Mouse (Mus musculus) midbrain, embryonic 16.5 days (tissue): ENCODE data around the gene Bst2. TPM values are rescaled to one million over a fixed set of nuclear protein-coding genes. Genes with fewer than 3 reads are reported as not detected.
A peak's percentile ranks its signal among the peaks of the same experiment; 100 is the strongest.

ENCODE experiments used
- ATAC-seq: fragments of 200-750 bp; cut with Nextera tagmentation; 2 replicates; pipeline ENCODE4 v1.8.0; 2017; ENCODE audit warnings: moderate TSS enrichment
- H3K27ac ChIP-seq: fragments of 300-500 bp; sonication (generic); 2 replicates; pipeline ENCODE4 v1.5.1; 2014; ENCODE audit warnings: mild to moderate bottlenecking, low read length, mixed read lengths
- H3K27me3 ChIP-seq: fragments of 300-500 bp; sonication (generic); 2 replicates; pipeline ENCODE4 v1.6.1; 2014; ENCODE audit warnings: low read depth, low read length, mixed read lengths; ENCODE audit not compliant: control insufficient read depth, insufficient read depth
- H3K36me3 ChIP-seq: fragments of 300-500 bp; sonication (generic); 2 replicates; pipeline ENCODE4 v1.6.1; 2014; ENCODE audit warnings: mild to moderate bottlenecking, low read length, moderate library complexity, mixed read lengths; ENCODE audit not compliant: control insufficient read depth, insufficient read depth
- H3K4me1 ChIP-seq: fragments of 300-500 bp; sonication (generic); 2 replicates; pipeline ENCODE4 v1.6.1; 2014; ENCODE audit warnings: mild to moderate bottlenecking, low read length, mixed read lengths; ENCODE audit not compliant: control insufficient read depth, insufficient read depth
- H3K4me2 ChIP-seq: fragments of 300-500 bp; sonication (generic); 2 replicates; pipeline ENCODE4 v1.6.1; 2014; ENCODE audit warnings: mild to moderate bottlenecking, low read length, mixed read lengths
- H3K4me3 ChIP-seq: fragments of 300-500 bp; sonication (generic); 2 replicates; pipeline ENCODE4 v1.5.1; 2014; ENCODE audit warnings: low read depth, mild to moderate bottlenecking, low read length, moderate library complexity, mixed read lengths
- H3K9ac ChIP-seq: fragments of 300-500 bp; sonication (generic); 2 replicates; pipeline ENCODE4 v1.6.1; 2014; ENCODE audit warnings: low read depth, low read length, mixed read lengths
- H3K9me3 ChIP-seq: fragments of 300-500 bp; sonication (generic); replicated peaks from 2 replicates; pipeline ENCODE4 v1.6.1; 2014; ENCODE audit warnings: mild to moderate bottlenecking, low read length, mixed read lengths; ENCODE audit not compliant: control insufficient read depth, poor library complexity, severe bottlenecking
- WGBS: fragments of 180-500 bp; shearing (Covaris S2); extraction: QIAGEN DNeasy Blood & Tissue Kit; methylation state at CpG from one replicate; pipeline ENCODE4 v1.1.7; 2014; 5-methylcytosine and 5-hydroxymethylcytosine counted together
- polyA plus RNA-seq: library from polyadenylated mRNA; unstranded; fragments of >200 nt; fragmentation: Nextera tagmentation; extraction: Ambion mirVana; gene quantifications from 2 replicates; pipeline ENCODE4 v1.2.1, GENCODE M21; 2015

Gene Bst2
- polyA plus RNA-seq, 1 experiment from 2014 or later: 7.9 TPM

GRCm38 (mm10) chr8:71513018-71513754 is 24.1 kb downstream of the Bst2 start:
- no peaks in the 10 kb centered on the region for H3K36me3 ChIP-seq
- peaks cover 24% of the 10 kb centered on the region for H3K27me3 ChIP-seq
- H3K4me2 ChIP-seq: no peak overlapping the region
- H3K9me3 ChIP-seq: no peaks in the 10 kb centered on the region
- 75% methylated on average over 15 of the region's 15 CpGs for WGBS
- no peak overlapping the region for H3K9ac ChIP-seq
- H3K4me1 ChIP-seq: peaks cover under 1% of the 10 kb centered on the region; the same call in 1 of the 2 replicates
- ATAC-seq: no peak
- H3K27ac ChIP-seq: no peak overlapping the region
- H3K4me3 ChIP-seq: no peak overlapping the region

- no peak within 1 kb of the TSS for H3K27ac ChIP-seq
- H3K27me3 ChIP-seq: peaks cover 39% of the 10 kb centered on the region
- H3K4me2 ChIP-seq: no peak within 1 kb of the TSS
- no peak within 1 kb of the TSS for H3K4me3 ChIP-seq
- no peaks in the 10 kb centered on the region for H3K9me3 ChIP-seq
- peaks cover 3% of the 10 kb centered on the region; the same call in 1 of the 2 replicates for H3K4me1 ChIP-seq
- 81% methylated on average over 14 of the region's 14 CpGs for WGBS
- no peaks in the 10 kb centered on the region for H3K36me3 ChIP-seq
- no peak within 1 kb of the TSS for H3K9ac ChIP-seq
- no peak for ATAC-seq
Measured at GRCm38 (mm10) chr8:71511644-71512043, 25.6 kb downstream of the Bst2 start, which contains the start of gene Plvap. Gene Plvap, minus strand, starts transcription at chr8:71511752.

GRCm38 (mm10) chr8:71509316-71509715 is 27.9 kb downstream of the Bst2 start:
- Histone ChIP-seq H3K4me2 (no peak overlapping the region), H3K9ac (no peak overlapping the region), H3K4me1 (peaks cover 3% of the 10 kb centered on the region; the same call in 1 of the 2 replicates), H3K27me3 (peaks cover 55% of the 10 kb centered on the region), H3K4me3 (no peak overlapping the region), H3K27ac (no peak overlapping the region), H3K36me3 (no peaks in the 10 kb centered on the region), H3K9me3 (no peaks in the 10 kb centered on the region)
- no peak for ATAC-seq
- 62% methylated on average over 2 of the region's 2 CpGs for WGBS

DNA sequence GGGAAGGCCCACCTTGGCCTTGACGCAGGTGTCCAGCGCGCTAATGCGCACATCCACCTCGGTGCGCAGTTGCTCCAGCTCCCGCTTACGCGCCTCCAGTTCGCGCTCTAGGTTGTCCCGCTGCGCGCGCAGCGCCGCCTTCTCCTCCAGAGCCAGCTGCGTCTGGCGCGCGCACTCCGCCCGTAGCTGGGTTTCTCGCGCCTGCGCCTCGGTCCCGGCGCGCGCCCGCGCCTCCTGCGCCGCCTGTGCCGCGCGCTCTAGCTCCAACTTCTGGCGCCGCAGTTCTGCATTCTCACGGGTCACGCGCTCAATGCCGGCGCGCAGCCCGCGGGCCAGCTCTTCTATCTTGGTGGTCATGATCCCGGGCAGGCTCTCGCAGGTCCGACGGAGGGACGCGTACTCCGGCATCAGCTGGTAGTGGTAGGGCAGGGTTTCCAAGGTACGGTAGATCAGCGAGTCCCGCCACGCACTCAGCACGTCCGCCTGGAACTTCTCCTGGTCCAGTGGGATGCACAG is 29.6 kb downstream of the Bst2 start:
- H3K27ac ChIP-seq: no peak overlapping the region
- H3K4me1 ChIP-seq: peaks cover 3% of the 10 kb centered on the region; the same call in 1 of the 2 replicates
- under 1% methylated on average over 61 of the region's 61 CpGs for WGBS
- H3K9ac ChIP-seq: peak overlapping the region; percentile 66
- H3K4me3 ChIP-seq: peak overlapping the region; percentile 45
- ATAC-seq: peak; percentile 79
- no peaks in the 10 kb centered on the region for H3K36me3 ChIP-seq
- H3K27me3 ChIP-seq: peaks cover 55% of the 10 kb centered on the region
- H3K9me3 ChIP-seq: no peaks in the 10 kb centered on the region
- peak overlapping the region; percentile 79 for H3K4me2 ChIP-seq

DNA sequence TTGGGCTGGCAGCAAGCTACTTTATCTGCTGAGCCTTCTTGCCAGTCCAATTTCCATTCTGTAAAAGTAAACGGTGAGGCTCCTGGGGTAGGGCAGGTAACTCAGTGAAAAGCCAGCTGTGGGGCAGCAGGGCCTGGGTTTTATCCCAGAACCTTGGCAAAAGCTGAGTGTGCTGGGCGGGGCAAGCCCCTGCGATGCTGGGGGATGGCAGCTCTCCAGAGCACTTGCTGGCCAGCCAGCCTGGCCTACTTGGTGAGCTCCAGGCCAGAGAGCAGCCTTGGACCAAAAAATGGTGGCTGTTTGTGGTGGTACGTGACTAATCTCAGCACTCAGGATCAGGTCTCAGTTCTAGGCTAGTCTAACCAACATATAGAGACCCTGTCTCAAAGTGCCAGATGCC is 31.3 kb downstream of the Bst2 start:
- WGBS: 80% methylated on average over 4 of the region's 4 CpGs

GRCm38 (mm10) chr8:71505326-71505725 is 31.9 kb downstream of the Bst2 start:
- no peaks in the 10 kb centered on the region for H3K36me3 ChIP-seq
- H3K4me1 ChIP-seq: peaks cover 3% of the 10 kb centered on the region; the same call in 1 of the 2 replicates
- 91% methylated on average over 4 of the region's 4 CpGs for WGBS
- H3K4me3 ChIP-seq: no peak overlapping the region
- H3K9me3 ChIP-seq: no peaks in the 10 kb centered on the region
- H3K27ac ChIP-seq: no peak overlapping the region
- no peak overlapping the region for H3K9ac ChIP-seq
- no peak for ATAC-seq
- H3K27me3 ChIP-seq: peaks cover 44% of the 10 kb centered on the region
- H3K4me2 ChIP-seq: no peak overlapping the region

More for the DNA sequence above, 31.3 kb downstream of the Bst2 start:
- Histone ChIP-seq H3K36me3 (no peaks in the 10 kb centered on the region), H3K4me1 (peaks cover 3% of the 10 kb centered on the region; the same call in 1 of the 2 replicates), H3K4me3 (no peak overlapping the region), H3K27me3 (peaks cover 47% of the 10 kb centered on the region), H3K4me2 (no peak overlapping the region), H3K27ac (no peak overlapping the region), H3K9ac (no peak overlapping the region), H3K9me3 (no peaks in the 10 kb centered on the region)
- ATAC-seq: no peak

- Histone ChIP-seq H3K4me2 (no peak overlapping the region), H3K36me3 (no peaks in the 10 kb centered on the region), H3K4me3 (no peak overlapping the region), H3K27ac (no peak overlapping the region), H3K9me3 (no peaks in the 10 kb centered on the region), H3K9ac (no peak overlapping the region), H3K4me1 (peaks cover 3% of the 10 kb centered on the region; the same call in 1 of the 2 replicates), H3K27me3 (peaks cover 38% of the 10 kb centered on the region)
- ATAC-seq: no peak
- 94% methylated on average over 4 of the region's 4 CpGs for WGBS
Measured at GRCm38 (mm10) chr8:71504349-71504748, 32.9 kb downstream of the Bst2 start.

GRCm38 (mm10) chr8:71498816-71499690 is 38.2 kb downstream of the Bst2 start:
- WGBS: 48% methylated on average over 16 of the region's 16 CpGs

More at GRCm38 (mm10) chr8:71498816-71499690, 38.2 kb downstream of the Bst2 start:
- Histone ChIP-seq H3K27ac (no peak overlapping the region), H3K27me3 (no peaks in the 10 kb centered on the region), H3K9me3 (no peaks in the 10 kb centered on the region), H3K4me1 (no peaks in the 10 kb centered on the region; the same call in 1 of the 2 replicates), H3K4me3 (no peak overlapping the region), H3K4me2 (no peak overlapping the region), H3K9ac (no peak overlapping the region), H3K36me3 (no peaks in the 10 kb centered on the region)
- ATAC-seq: no peak
